Mouse (Mus musculus) lung, adult 2 months (tissue): Measurements from ENCODE around the gene Elf1.

Source experiments
- CTCF ChIP-seq: fragments of 200-500 bp; IDR thresholded peaks from 2 replicates; pipeline ENCODE4 v1.5.1; 2011; ENCODE audit warnings: mild to moderate bottlenecking, low read length, control low read depth; ENCODE audit not compliant: insufficient read depth
- POLR2A ChIP-seq: fragments of 200-500 bp; IDR thresholded peaks from 2 replicates; pipeline ENCODE4 v1.6.1; 2011; ENCODE audit warnings: low read depth, mild to moderate bottlenecking, control low read depth, low read length, borderline replicate concordance; ENCODE audit errors: extremely low read depth

- no peak for TF ChIP-seq CTCF
- TF ChIP-seq POLR2A: no peak
Measured at GRCm38 (mm10) chr14:79557796-79558195, 76.8 kb downstream of the Elf1 start.
